Mouse (Mus musculus): ENCODE results near the gene Sec63. TPM values are rescaled to one million over a fixed set of nuclear protein-coding genes. Genes with fewer than 3 reads are reported as not detected.

Sec63 gene
- polyA plus RNA-seq, 1 experiment from 2014 or later = 32.5 TPM

GRCm38 (mm10) chr10:42848179-42849080 is 87.1 kb downstream of the Sec63 start:
- H3K27me3 ChIP-seq (ENCODE audit: control insufficient read depth, insufficient read depth, low read length) = no peaks in the 10 kb centered on the region
- no peak overlapping the region for H3K4me2 ChIP-seq (ENCODE audit: low read depth, low read length, severe bottlenecking)
- H3K27ac ChIP-seq (ENCODE audit: low read depth, low read length) = no peak overlapping the region
- no peak overlapping the region for H3K9ac ChIP-seq (ENCODE audit: low read length)
- H3K4me1 ChIP-seq (replicated peaks; ENCODE audit: control insufficient read depth, insufficient read depth, low read length) = no peaks in the 10 kb centered on the region
- ATAC-seq (replicated peaks; ENCODE audit: low FRiP score) = no peak
- no peak overlapping the region for H3K4me3 ChIP-seq (ENCODE audit: low read depth, low read length)
- H3K36me3 ChIP-seq (ENCODE audit: control insufficient read depth, insufficient read depth, low read length) = no peaks in the 10 kb centered on the region
- H3K9me3 ChIP-seq (ENCODE audit: control insufficient read depth, low read length) = no peaks in the 10 kb centered on the region
- 90% methylated on average over 13 of the region's 13 CpGs for WGBS
- no peak for DNase-seq (ENCODE audit: low spot score)

- Histone ChIP-seq H3K4me3 (ENCODE audit: low read depth, low read length) (no peak overlapping the region), H3K27ac (ENCODE audit: low read depth, low read length) (no peak overlapping the region), H3K4me1 (replicated peaks; ENCODE audit: control insufficient read depth, insufficient read depth, low read length) (no peaks in the 10 kb centered on the region), H3K4me2 (ENCODE audit: low read depth, low read length, severe bottlenecking) (no peak overlapping the region), H3K36me3 (ENCODE audit: control insufficient read depth, insufficient read depth, low read length) (no peaks in the 10 kb centered on the region), H3K27me3 (ENCODE audit: control insufficient read depth, insufficient read depth, low read length) (no peaks in the 10 kb centered on the region), H3K9me3 (ENCODE audit: control insufficient read depth, low read length) (no peaks in the 10 kb centered on the region), H3K9ac (ENCODE audit: low read length) (no peak overlapping the region)
- ATAC-seq (replicated peaks; ENCODE audit: low FRiP score) (no peak), DNase-seq (ENCODE audit: low spot score) (no peak)
- WGBS = 83% methylated on average over 7 of the region's 7 CpGs
Measured at GRCm38 (mm10) chr10:42849081-42849400, 87.7 kb downstream of the Sec63 start.

- no peak for ATAC-seq (replicated peaks; ENCODE audit: low FRiP score)
- Histone ChIP-seq H3K9me3 (ENCODE audit: control insufficient read depth, low read length) (no peaks in the 10 kb centered on the region), H3K36me3 (ENCODE audit: control insufficient read depth, insufficient read depth, low read length) (no peaks in the 10 kb centered on the region), H3K4me2 (ENCODE audit: low read depth, low read length, severe bottlenecking) (no peak overlapping the region), H3K4me3 (ENCODE audit: low read depth, low read length) (no peak overlapping the region), H3K4me1 (replicated peaks; ENCODE audit: control insufficient read depth, insufficient read depth, low read length) (peaks cover 3% of the 10 kb centered on the region; the same call in 1 of the 2 replicates), H3K27ac (ENCODE audit: low read depth, low read length) (no peak overlapping the region), H3K9ac (ENCODE audit: low read length) (no peak overlapping the region), H3K27me3 (ENCODE audit: control insufficient read depth, insufficient read depth, low read length) (no peaks in the 10 kb centered on the region)
- 46% methylated on average over 4 of the region's 4 CpGs for WGBS
- no peak for DNase-seq (ENCODE audit: low spot score)
Measured at GRCm38 (mm10) chr10:42854838-42855237, 93.5 kb downstream of the Sec63 start.

GRCm38 (mm10) chr10:42855250-42855649 is 94.0 kb downstream of the Sec63 start:
- no peak overlapping the region for H3K4me3 ChIP-seq (ENCODE audit: low read depth, low read length)
- H3K27ac ChIP-seq (ENCODE audit: low read depth, low read length) = no peak overlapping the region
- H3K9ac ChIP-seq (ENCODE audit: low read length) = no peak overlapping the region
- no peaks in the 10 kb centered on the region for H3K36me3 ChIP-seq (ENCODE audit: control insufficient read depth, insufficient read depth, low read length)
- DNase-seq (ENCODE audit: low spot score) (no peak), ATAC-seq (replicated peaks; ENCODE audit: low FRiP score) (no peak)
- peaks cover 6% of the 10 kb centered on the region; the same call in 1 of the 2 replicates for H3K4me1 ChIP-seq (replicated peaks; ENCODE audit: control insufficient read depth, insufficient read depth, low read length)
- WGBS = 41% methylated on average over 5 of the region's 5 CpGs
- H3K9me3 ChIP-seq (ENCODE audit: control insufficient read depth, low read length) = no peaks in the 10 kb centered on the region
- H3K4me2 ChIP-seq (ENCODE audit: low read depth, low read length, severe bottlenecking) = no peak overlapping the region
- no peaks in the 10 kb centered on the region for H3K27me3 ChIP-seq (ENCODE audit: control insufficient read depth, insufficient read depth, low read length)

- ATAC-seq (replicated peaks; ENCODE audit: low FRiP score) = no peak
- Histone ChIP-seq H3K27ac (ENCODE audit: low read depth, low read length) (no peak overlapping the region), H3K4me1 (replicated peaks; ENCODE audit: control insufficient read depth, insufficient read depth, low read length) (peaks cover 6% of the 10 kb centered on the region; the same call in 1 of the 2 replicates), H3K9ac (ENCODE audit: low read length) (no peak overlapping the region), H3K4me3 (ENCODE audit: low read depth, low read length) (no peak overlapping the region), H3K36me3 (ENCODE audit: control insufficient read depth, insufficient read depth, low read length) (no peaks in the 10 kb centered on the region), H3K27me3 (ENCODE audit: control insufficient read depth, insufficient read depth, low read length) (no peaks in the 10 kb centered on the region), H3K4me2 (ENCODE audit: low read depth, low read length, severe bottlenecking) (no peak overlapping the region), H3K9me3 (ENCODE audit: control insufficient read depth, low read length) (no peaks in the 10 kb centered on the region)
- DNase-seq (ENCODE audit: low spot score) = no peak
- WGBS = 94% methylated on average over 9 of the region's 9 CpGs
Measured at GRCm38 (mm10) chr10:42856574-42856973, 95.3 kb downstream of the Sec63 start.

- DNase-seq (ENCODE audit: low spot score) (no peak), ATAC-seq (replicated peaks; ENCODE audit: low FRiP score) (no peak)
- Histone ChIP-seq H3K4me3 (ENCODE audit: low read depth, low read length) (no peak overlapping the region), H3K4me2 (ENCODE audit: low read depth, low read length, severe bottlenecking) (no peak overlapping the region), H3K36me3 (ENCODE audit: control insufficient read depth, insufficient read depth, low read length) (no peaks in the 10 kb centered on the region), H3K9ac (ENCODE audit: low read length) (no peak overlapping the region), H3K9me3 (ENCODE audit: control insufficient read depth, low read length) (no peaks in the 10 kb centered on the region), H3K27ac (ENCODE audit: low read depth, low read length) (no peak overlapping the region), H3K4me1 (replicated peaks; ENCODE audit: control insufficient read depth, insufficient read depth, low read length) (peaks cover 6% of the 10 kb centered on the region; the same call in 1 of the 2 replicates), H3K27me3 (ENCODE audit: control insufficient read depth, insufficient read depth, low read length) (peaks cover 3% of the 10 kb centered on the region; the same call in 1 of the 2 replicates)
- 93% methylated on average over 2 of the region's 2 CpGs for WGBS
Measured at GRCm38 (mm10) chr10:42857021-42857420, 95.7 kb downstream of the Sec63 start.

GRCm38 (mm10) chr10:42859781-42860158 is 98.5 kb downstream of the Sec63 start:
- H3K9ac ChIP-seq (ENCODE audit: low read length) = no peak overlapping the region

GRCm38 (mm10) chr10:42860159-42860911 is 99.0 kb downstream of the Sec63 start, which contains the start of gene Scml4:
Gene Scml4, plus strand, starts transcription at chr10:42860370.
- H3K9ac ChIP-seq (ENCODE audit: low read length) = no peak within 1 kb of the TSS

More at GRCm38 (mm10) chr10:42859781-42860158, 98.5 kb downstream of the Sec63 start:
- Histone ChIP-seq H3K4me2 (ENCODE audit: low read depth, low read length, severe bottlenecking) (no peak overlapping the region), H3K9me3 (ENCODE audit: control insufficient read depth, low read length) (no peaks in the 10 kb centered on the region), H3K4me3 (ENCODE audit: low read depth, low read length) (no peak overlapping the region), H3K27ac (ENCODE audit: low read depth, low read length) (0 out of 2 replicates have a peak overlapping the region, but pooled peaks have one; percentile 2), H3K36me3 (ENCODE audit: control insufficient read depth, insufficient read depth, low read length) (no peaks in the 10 kb centered on the region), H3K27me3 (ENCODE audit: control insufficient read depth, insufficient read depth, low read length) (peaks cover 7% of the 10 kb centered on the region), H3K4me1 (replicated peaks; ENCODE audit: control insufficient read depth, insufficient read depth, low read length) (peaks cover 16% of the 10 kb centered on the region)
- WGBS = 53% methylated on average over 2 of the region's 2 CpGs
- DNase-seq (ENCODE audit: low spot score) (no peak), ATAC-seq (replicated peaks; ENCODE audit: low FRiP score) (no peak)

More at GRCm38 (mm10) chr10:42860159-42860911, 99.0 kb downstream of the Sec63 start, which contains the start of gene Scml4:
- DNase-seq (ENCODE audit: low spot score) (peak; percentile 61), ATAC-seq (replicated peaks; ENCODE audit: low FRiP score) (peak; percentile 51)
- no peaks in the 10 kb centered on the region for H3K9me3 ChIP-seq (ENCODE audit: control insufficient read depth, low read length)
- H3K4me3 ChIP-seq (ENCODE audit: low read depth, low read length) = no peak within 1 kb of the TSS
- H3K4me1 ChIP-seq (replicated peaks; ENCODE audit: control insufficient read depth, insufficient read depth, low read length) = peaks cover 17% of the 10 kb centered on the region
- peaks cover 10% of the 10 kb centered on the region for H3K27me3 ChIP-seq (ENCODE audit: control insufficient read depth, insufficient read depth, low read length)
- 45% methylated on average over 17 of the region's 17 CpGs for WGBS
- H3K36me3 ChIP-seq (ENCODE audit: control insufficient read depth, insufficient read depth, low read length) = no peaks in the 10 kb centered on the region
- H3K4me2 ChIP-seq (ENCODE audit: low read depth, low read length, severe bottlenecking) = peak within 1 kb of the TSS; percentile 26; the same call in 1 of the 2 replicates
- 0 out of 2 replicates have a peak within 1 kb of the TSS, but pooled peaks have one; percentile 2 for H3K27ac ChIP-seq (ENCODE audit: low read depth, low read length)

Measured in forebrain, embryonic 11.5 days (tissue).